Mouse (Mus musculus) forebrain, embryonic 14.5 days (tissue): ENCODE measurements around the gene Olfr1278. TPM values are rescaled to one million over a fixed set of nuclear protein-coding genes. Genes with fewer than 3 reads are reported as not detected.
"Not testable (repeated sequence)": the region's sequence is repeated elsewhere in the genome, so short reads cannot be mapped to it uniquely, and the experiment has no call there.

Experiments used
- ATAC-seq: fragments of 200-750 bp; cut with Nextera tagmentation; 2 replicates; pipeline ENCODE4 v1.8.0; 2017; ENCODE audit warnings: mild to moderate bottlenecking, moderate library complexity
- DNase-seq: peaks from one replicate; pipeline ENCODE4 v3.0.0-alpha.2; 2015; ENCODE audit warnings: low spot score
- H3K27ac ChIP-seq: fragments of 300-500 bp; sonication (generic); 2 replicates; pipeline ENCODE4 v1.5.1; 2014; ENCODE audit warnings: low read depth, mild to moderate bottlenecking, control low read depth, low read length, moderate library complexity
- H3K27me3 ChIP-seq: fragments of 300-500 bp; sonication (generic); replicated peaks from 2 replicates; pipeline ENCODE4 v1.6.1; 2014; ENCODE audit warnings: low read length, control low read depth, mixed read lengths; ENCODE audit not compliant: control insufficient read depth, insufficient read depth
- H3K36me3 ChIP-seq: fragments of 300-500 bp; sonication (generic); 2 replicates; pipeline ENCODE4 v1.6.1; 2014; ENCODE audit warnings: low read length, control low read depth; ENCODE audit not compliant: control insufficient read depth, insufficient read depth
- H3K4me1 ChIP-seq: fragments of 300-500 bp; sonication (generic); 2 replicates; pipeline ENCODE4 v1.6.1; 2014; ENCODE audit warnings: antibody characterized with exemption, low read length, control low read depth; ENCODE audit not compliant: control insufficient read depth, insufficient read depth
- H3K4me2 ChIP-seq: fragments of 300-500 bp; sonication (generic); 2 replicates; pipeline ENCODE4 v1.6.1; 2014; ENCODE audit warnings: mild to moderate bottlenecking, control low read depth, low read length
- H3K4me3 ChIP-seq: fragments of 300-500 bp; sonication (generic); 2 replicates; pipeline ENCODE4 v1.5.1; 2014; ENCODE audit warnings: low read depth, low read length, control low read depth
- H3K9ac ChIP-seq: fragments of 300-500 bp; sonication (generic); 2 replicates; pipeline ENCODE4 v1.6.1; 2014; ENCODE audit warnings: mild to moderate bottlenecking, low read length, control low read depth, moderate library complexity
- H3K9me3 ChIP-seq: fragments of 300-500 bp; sonication (generic); replicated peaks from 2 replicates; pipeline ENCODE4 v1.6.1; 2016; ENCODE audit warnings: low read length, control low read depth, mixed read lengths; ENCODE audit not compliant: control insufficient read depth
- WGBS: fragments of 180-500 bp; shearing (Covaris S2); extraction: QIAGEN DNeasy Blood & Tissue Kit; methylation state at CpG from one replicate; pipeline ENCODE4 v1.1.7; 2014; 5-methylcytosine and 5-hydroxymethylcytosine counted together
- polyA plus RNA-seq: library from polyadenylated mRNA; unstranded; fragments of >200 nt; fragmentation: Nextera tagmentation; extraction: Ambion mirVana; gene quantifications from 2 replicates; pipeline ENCODE4 v1.2.1, GENCODE M21; 2014

Olfr1278 gene
- polyA plus RNA-seq: not detected in 2 replicates

DNA sequence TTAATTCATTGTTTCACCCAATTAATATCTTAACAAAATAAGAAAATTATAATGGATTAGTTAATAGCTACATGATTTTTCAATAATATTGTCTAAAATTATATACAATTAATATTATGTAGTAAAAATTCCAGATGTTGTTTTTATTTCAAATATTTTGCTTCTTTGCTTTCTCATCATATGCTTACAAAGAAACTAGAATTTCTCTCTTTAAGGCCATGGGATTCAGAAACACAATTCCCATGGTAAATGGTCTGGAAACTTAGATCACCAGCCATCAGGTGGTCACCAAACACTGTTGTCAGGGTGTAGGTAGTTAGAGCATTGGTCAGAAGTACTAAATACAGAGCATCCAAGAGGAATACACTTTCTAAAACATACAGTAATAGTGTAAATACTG is at the start of gene Olfr1278:
Gene Olfr1278 (plus strand): TSS at position 301 of the 400 bp plus-strand sequence.
- Histone ChIP-seq H3K4me2 (no peak within 1 kb of the TSS), H3K36me3 (no peaks in the 10 kb centered on the region), H3K27ac (no peak within 1 kb of the TSS), H3K9me3 (no peaks in the 10 kb centered on the region), H3K4me1 (no peaks in the 10 kb centered on the region), H3K27me3 (no peaks in the 10 kb centered on the region), H3K4me3 (no peak within 1 kb of the TSS), H3K9ac (no peak within 1 kb of the TSS)
- ATAC-seq: no peak
- DNase-seq: no peak

DNA sequence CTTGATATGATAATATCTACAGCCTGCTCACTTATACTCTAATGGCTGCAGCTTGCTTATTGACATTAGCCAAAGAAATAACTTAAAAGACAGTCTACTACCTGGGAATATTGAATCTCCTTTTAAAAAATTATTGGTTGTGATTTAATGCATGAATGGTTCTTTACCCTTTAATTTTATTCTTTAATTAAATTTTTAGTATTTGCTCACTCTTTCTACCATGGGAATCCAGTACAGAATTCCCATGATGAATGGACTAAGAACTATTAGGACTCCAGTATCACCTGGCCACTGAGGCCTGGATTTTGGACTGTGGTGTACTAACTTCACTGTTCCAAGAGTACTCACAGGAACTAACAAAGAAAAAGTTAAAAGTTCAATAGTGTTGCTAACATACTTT is 35.7 kb upstream of the Olfr1278 start, which contains the start of gene Olfr1276:
Gene Olfr1276 (plus strand): TSS at position 301 of the 400 bp plus-strand sequence.
- H3K27me3 ChIP-seq: no peaks in the 10 kb centered on the region

DNA sequence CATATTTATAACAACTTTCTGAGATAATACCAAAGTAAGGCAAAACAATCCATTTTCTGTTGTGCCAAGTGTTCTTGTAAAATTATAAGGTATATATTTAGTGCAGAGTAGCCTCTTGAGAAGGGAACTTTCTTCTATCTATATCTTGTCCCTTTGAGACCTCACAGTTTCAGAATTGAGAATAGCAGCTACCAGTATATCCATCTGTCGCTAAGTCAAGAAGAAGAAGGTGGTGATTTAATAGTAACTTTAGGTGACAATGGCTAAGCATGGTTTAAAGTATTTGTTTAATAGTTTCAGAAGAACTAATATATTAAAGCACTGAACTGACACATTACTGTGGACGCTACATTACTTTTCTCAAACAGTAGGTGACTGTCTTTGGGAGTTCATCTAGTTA is 15.9 kb upstream of the Olfr1278 start, which contains the start of gene Olfr1277:
Gene Olfr1277 (minus strand): TSS at position 101 of the 400 bp plus-strand sequence.
- no peaks in the 10 kb centered on the region for H3K27me3 ChIP-seq
- no peak within 1 kb of the TSS for H3K27ac ChIP-seq
- no peaks in the 10 kb centered on the region for H3K4me1 ChIP-seq
- no peaks in the 10 kb centered on the region for H3K9me3 ChIP-seq
- ATAC-seq (no peak), DNase-seq (no peak)
- H3K9ac ChIP-seq: no peak within 1 kb of the TSS
- H3K36me3 ChIP-seq: no peaks in the 10 kb centered on the region
- WGBS: 80% methylated on average over 2 of the region's 2 CpGs
- H3K4me2 ChIP-seq: no peak within 1 kb of the TSS
- no peak within 1 kb of the TSS for H3K4me3 ChIP-seq

More for the DNA sequence above, 35.7 kb upstream of the Olfr1278 start, which contains the start of gene Olfr1276:
- no peaks in the 10 kb centered on the region for H3K9me3 ChIP-seq
- H3K4me1 ChIP-seq: no peaks in the 10 kb centered on the region
- no peak within 1 kb of the TSS for H3K4me3 ChIP-seq
- no peak within 1 kb of the TSS for H3K9ac ChIP-seq
- no peaks in the 10 kb centered on the region for H3K36me3 ChIP-seq
- ATAC-seq (no peak), DNase-seq (no peak)
- H3K4me2 ChIP-seq: no peak within 1 kb of the TSS
- H3K27ac ChIP-seq: no peak within 1 kb of the TSS

DNA sequence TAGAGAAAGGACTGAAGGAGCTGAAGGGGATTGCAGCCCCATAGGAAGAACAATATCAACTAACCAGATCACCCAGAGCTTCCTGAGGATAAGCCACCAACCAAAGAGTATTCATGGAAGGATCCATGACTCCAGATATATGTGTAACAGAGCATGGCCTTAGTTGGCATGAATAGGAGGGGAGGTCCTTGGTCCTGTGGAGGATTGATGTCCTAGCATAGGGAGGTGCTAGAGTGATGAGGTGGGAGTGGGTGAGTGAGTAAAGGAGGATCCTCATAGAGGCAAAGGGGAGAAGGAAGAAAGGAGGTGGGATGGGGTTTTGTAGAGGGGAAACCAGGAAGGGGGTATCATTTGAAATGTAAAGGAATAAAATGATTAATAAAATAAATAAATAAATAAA is 8.6 kb downstream of the Olfr1278 start:
- Histone ChIP-seq H3K36me3 (no peaks in the 10 kb centered on the region), H3K4me3 (no peak overlapping the region), H3K9me3 (no peaks in the 10 kb centered on the region), H3K27ac (no peak overlapping the region), H3K27me3 (no peaks in the 10 kb centered on the region), H3K4me2 (no peak overlapping the region), H3K9ac (no peak overlapping the region), H3K4me1 (no peaks in the 10 kb centered on the region)
- ATAC-seq (no peak), DNase-seq (no peak)

DNA sequence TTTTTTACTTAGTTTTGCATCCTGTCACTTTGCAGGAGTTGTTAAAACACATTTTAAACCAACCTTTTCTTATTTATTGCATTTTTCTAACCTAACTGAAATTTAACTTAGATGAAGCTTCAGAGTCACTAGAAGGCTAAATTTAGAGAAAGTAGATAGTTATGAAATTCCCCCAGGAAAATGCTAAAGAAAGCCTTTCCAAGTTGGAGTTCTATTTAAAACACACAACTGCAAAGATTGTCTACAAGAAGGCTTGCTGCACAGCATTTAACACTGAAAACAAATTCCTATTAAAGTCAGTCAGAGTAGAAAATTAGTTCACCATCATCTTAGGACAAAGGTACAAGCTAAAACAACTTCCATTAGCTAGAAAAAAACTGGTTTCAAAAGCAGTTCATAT is 10.4 kb downstream of the Olfr1278 start, which contains the start of gene Olfr1279:
Gene Olfr1279 (plus strand): TSS at position 262 of the 400 bp plus-strand sequence.
- H3K9me3 ChIP-seq: no peaks in the 10 kb centered on the region
- H3K9ac ChIP-seq: no peak within 1 kb of the TSS
- DNase-seq (no peak), ATAC-seq (no peak)
- no peaks in the 10 kb centered on the region for H3K4me1 ChIP-seq
- no peak within 1 kb of the TSS for H3K4me2 ChIP-seq
- no peak within 1 kb of the TSS for H3K27ac ChIP-seq
- H3K27me3 ChIP-seq: no peaks in the 10 kb centered on the region
- no peaks in the 10 kb centered on the region for H3K36me3 ChIP-seq
- no peak within 1 kb of the TSS for H3K4me3 ChIP-seq

DNA sequence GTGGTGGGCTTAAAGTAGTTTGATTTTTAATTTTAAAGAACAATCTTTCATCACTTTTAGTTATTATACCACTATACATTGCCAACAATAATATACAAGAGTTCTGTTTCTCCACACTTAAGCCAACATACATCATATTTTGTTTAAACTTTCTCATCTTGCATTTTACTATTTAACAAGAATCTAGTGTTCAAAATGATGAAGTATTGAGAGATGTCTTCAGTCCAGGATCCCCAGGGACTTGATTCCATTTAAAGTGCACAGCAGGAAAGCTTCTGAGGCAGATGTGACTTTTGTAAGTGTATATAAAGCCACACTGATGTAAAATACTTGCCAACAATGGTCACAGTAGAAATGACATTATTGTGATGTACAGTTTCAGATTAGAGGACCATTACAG is 23.8 kb downstream of the Olfr1278 start, which contains the start of gene Olfr1280:
Gene Olfr1280 (plus strand): TSS at position 301 of the 400 bp plus-strand sequence.
- no peaks in the 10 kb centered on the region for H3K9me3 ChIP-seq
- H3K27me3 ChIP-seq: no peaks in the 10 kb centered on the region
- no peak within 1 kb of the TSS for H3K4me3 ChIP-seq

DNA sequence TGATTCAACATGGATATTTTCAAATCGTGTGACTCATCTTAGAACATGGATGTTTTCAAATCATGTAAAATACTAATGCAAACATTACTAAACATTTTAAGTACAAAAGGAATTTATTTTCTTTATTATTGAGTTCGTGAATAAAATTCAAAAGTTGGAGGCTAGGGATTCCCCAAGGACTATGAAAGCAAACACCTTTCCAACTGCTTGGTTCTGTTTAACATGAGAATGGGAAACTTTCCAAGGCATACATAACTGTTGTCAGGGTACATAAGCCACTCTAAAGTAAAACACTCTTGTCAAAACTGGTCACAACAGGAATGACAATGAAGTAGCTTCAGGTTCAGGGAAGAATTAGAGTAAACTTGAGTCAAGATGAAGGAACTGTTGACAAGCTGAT is 36.3 kb downstream of the Olfr1278 start, which contains the start of gene Olfr1281:
Gene Olfr1281 (plus strand): TSS at position 301 of the 400 bp plus-strand sequence.
- no peak within 1 kb of the TSS for H3K4me3 ChIP-seq
- ATAC-seq: no peak
- no peaks in the 10 kb centered on the region for H3K9me3 ChIP-seq
- DNase-seq: no peak
- H3K4me2 ChIP-seq: no peak within 1 kb of the TSS
- no peak within 1 kb of the TSS for H3K27ac ChIP-seq
- WGBS: 81% methylated on average over 2 of the region's 2 CpGs
- no peak within 1 kb of the TSS for H3K9ac ChIP-seq
- no peaks in the 10 kb centered on the region for H3K4me1 ChIP-seq
- H3K27me3 ChIP-seq: no peaks in the 10 kb centered on the region
- no peaks in the 10 kb centered on the region for H3K36me3 ChIP-seq

More for the DNA sequence above, 23.8 kb downstream of the Olfr1278 start, which contains the start of gene Olfr1280:
- no peaks in the 10 kb centered on the region for H3K4me1 ChIP-seq
- no peaks in the 10 kb centered on the region for H3K36me3 ChIP-seq
- H3K4me2 ChIP-seq: no peak within 1 kb of the TSS
- H3K9ac ChIP-seq: no peak within 1 kb of the TSS
- ATAC-seq (no peak), DNase-seq (no peak)
- no peak within 1 kb of the TSS for H3K27ac ChIP-seq

DNA sequence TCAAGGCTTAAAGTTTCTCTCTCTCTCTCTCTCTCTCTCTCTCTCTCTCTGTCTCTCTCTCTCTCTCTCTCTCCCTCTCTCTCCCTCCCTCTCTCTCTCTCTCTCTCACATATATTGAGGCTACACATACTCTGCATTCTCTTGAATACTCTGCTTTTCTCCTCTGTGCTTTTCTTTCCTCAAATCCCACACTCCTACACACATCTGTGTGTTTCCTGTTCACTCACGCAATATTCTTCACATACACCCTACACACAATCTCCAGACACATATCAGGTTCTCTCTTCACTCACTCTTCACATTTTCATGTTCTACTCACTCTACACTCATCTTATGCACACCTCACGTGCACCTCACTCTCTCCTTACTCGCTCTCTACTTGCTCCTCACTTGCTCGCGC is 43.8 kb downstream of the Olfr1278 start:
- ATAC-seq, H3K4me1 ChIP-seq, H3K27me3 ChIP-seq, H3K4me2 ChIP-seq, H3K4me3 ChIP-seq, H3K36me3 ChIP-seq, H3K9me3 ChIP-seq, H3K27ac ChIP-seq, DNase-seq, H3K9ac ChIP-seq: not testable (repeated sequence)
- 83% methylated on average over 5 of the region's 5 CpGs for WGBS

DNA sequence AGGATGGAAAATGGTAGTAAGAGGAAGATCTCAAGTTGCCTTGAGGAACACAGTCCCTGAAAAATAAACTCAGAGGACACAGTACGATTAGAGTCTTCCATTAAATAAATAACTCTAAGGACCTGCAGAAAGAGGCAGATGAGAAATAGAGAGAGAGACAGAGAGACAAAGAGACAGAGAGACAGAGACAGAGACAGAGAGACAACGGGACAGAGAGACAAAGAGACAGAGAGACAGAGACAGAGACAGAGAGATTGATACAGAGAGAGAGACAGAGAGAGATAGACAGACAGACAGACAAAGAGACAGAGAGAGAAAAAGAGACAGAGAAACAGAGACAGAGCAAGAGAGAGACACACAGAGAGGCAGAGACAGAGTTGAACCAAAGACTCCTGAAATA is 46.0 kb downstream of the Olfr1278 start, which contains the start of gene Olfr1282:
Gene Olfr1282 (minus strand): TSS at position 101 of the 400 bp plus-strand sequence.
- H3K4me1 ChIP-seq: no peaks in the 10 kb centered on the region
- H3K27me3 ChIP-seq: no peaks in the 10 kb centered on the region
- 85% methylated on average over 2 of the region's 2 CpGs for WGBS
- H3K9me3 ChIP-seq: no peaks in the 10 kb centered on the region
- ATAC-seq: no peak
- no peak within 1 kb of the TSS for H3K4me3 ChIP-seq
- H3K4me2 ChIP-seq: no peak within 1 kb of the TSS
- H3K9ac ChIP-seq: no peak within 1 kb of the TSS
- H3K36me3 ChIP-seq: no peaks in the 10 kb centered on the region
- no peak for DNase-seq
- no peak within 1 kb of the TSS for H3K27ac ChIP-seq
